Mouse (Mus musculus) erythroblast, embryonic 14.5 days (primary cell): ENCODE measurements around the gene Slc39a5. TPM values are rescaled to one million over a fixed set of nuclear protein-coding genes. Genes with fewer than 3 reads are reported as not detected.
A peak's percentile ranks its signal among the peaks of the same experiment; 100 is the strongest.

Experiments used
- H3K27me3 ChIP-seq: 2 replicates; pipeline ENCODE4 v1.6.1; 2012; ENCODE audit warnings: inconsistent platforms; ENCODE audit not compliant: control insufficient read depth
- H3K36me3 ChIP-seq: 2 replicates; pipeline ENCODE4 v1.6.1; 2012; ENCODE audit warnings: mild to moderate bottlenecking, inconsistent platforms; ENCODE audit not compliant: control insufficient read depth
- H3K4me1 ChIP-seq: 2 replicates; pipeline ENCODE4 v1.6.1; 2012; ENCODE audit warnings: inconsistent platforms; ENCODE audit not compliant: control insufficient read depth
- H3K4me3 ChIP-seq: replicated peaks from 2 replicates; pipeline ENCODE3; 2012; ENCODE audit warnings: moderate library complexity, mild to moderate bottlenecking, inconsistent platforms
- H3K9me3 ChIP-seq: 2 replicates; pipeline ENCODE4 v1.6.1; 2012; ENCODE audit warnings: low read length, inconsistent platforms, mixed read lengths; ENCODE audit not compliant: control insufficient read depth
- GATA1 ChIP-seq: IDR thresholded peaks from 2 replicates; pipeline ENCODE4 v1.6.1; 2012; ENCODE audit warnings: low read length, inconsistent platforms, mixed read lengths
- TAL1 ChIP-seq: IDR thresholded peaks from 3 replicates; pipeline ENCODE4 v1.6.1; 2012; ENCODE audit warnings: low read length, inconsistent platforms, mixed read lengths
- polyA plus RNA-seq: library from polyadenylated mRNA; stranded (reverse); fragments of >175 nt; gene quantifications from 2 replicates; pipeline ENCODE4 v1.2.3, GENCODE M21; 2012

Gene Slc39a5
- polyA plus RNA-seq, 1 experiment, result 0.15 TPM

DNA sequence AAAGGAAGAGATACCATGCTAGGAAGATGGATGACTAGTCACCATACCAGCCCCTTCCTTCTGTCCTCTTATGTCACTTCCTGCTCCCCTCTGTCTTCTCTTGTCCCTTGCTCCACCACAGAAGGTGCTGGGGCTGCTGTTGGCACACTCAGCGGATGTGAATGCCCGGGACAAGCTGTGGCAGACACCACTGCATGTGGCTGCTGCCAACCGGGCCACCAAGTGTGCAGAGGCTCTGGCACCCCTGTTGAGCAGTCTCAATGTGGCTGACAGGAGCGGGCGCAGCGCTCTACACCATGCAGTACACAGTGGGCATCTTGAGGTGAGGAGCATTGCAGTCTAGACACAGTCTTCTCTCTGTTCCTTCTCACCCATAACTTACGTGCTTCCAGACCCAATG is 21.8 kb downstream of the Slc39a5 start:
- TF ChIP-seq TAL1 (no peak), GATA1 (no peak)
- no peaks in the 10 kb centered on the region for H3K9me3 ChIP-seq
- H3K4me1 ChIP-seq, result peaks cover 34% of the 10 kb centered on the region
- no peaks in the 10 kb centered on the region for H3K27me3 ChIP-seq
- H3K36me3 ChIP-seq, result peaks cover 60% of the 10 kb centered on the region
- H3K4me3 ChIP-seq, result no peak overlapping the region

- Histone ChIP-seq H3K4me3 (peak overlapping the region; percentile 88), H3K36me3 (peaks cover 52% of the 10 kb centered on the region)
These were observed 22.6 kb downstream of the Slc39a5 start for GRCm38 (mm10) chr10:128378462-128378861.

GRCm38 (mm10) chr10:128377940-128378448 is 23.0 kb downstream of the Slc39a5 start:
- H3K9me3 ChIP-seq, result no peaks in the 10 kb centered on the region
- H3K4me3 ChIP-seq, result peak overlapping the region; percentile 88
- TF ChIP-seq TAL1 (no peak), GATA1 (no peak)
- H3K36me3 ChIP-seq, result peaks cover 47% of the 10 kb centered on the region
- peaks cover 41% of the 10 kb centered on the region for H3K4me1 ChIP-seq
- no peaks in the 10 kb centered on the region for H3K27me3 ChIP-seq

More at GRCm38 (mm10) chr10:128378462-128378861, 22.6 kb downstream of the Slc39a5 start:
- Histone ChIP-seq H3K27me3 (no peaks in the 10 kb centered on the region), H3K9me3 (no peaks in the 10 kb centered on the region), H3K4me1 (peaks cover 37% of the 10 kb centered on the region)
- TF ChIP-seq GATA1, result no peak
- no peak for TF ChIP-seq TAL1

- Histone ChIP-seq H3K27me3 (no peaks in the 10 kb centered on the region), H3K36me3 (peaks cover 41% of the 10 kb centered on the region), H3K9me3 (no peaks in the 10 kb centered on the region), H3K4me1 (peaks cover 44% of the 10 kb centered on the region), H3K4me3 (peak overlapping the region; percentile 88)
- no peak for TF ChIP-seq GATA1
- no peak for TF ChIP-seq TAL1
These were observed 23.6 kb downstream of the Slc39a5 start for GRCm38 (mm10) chr10:128377222-128377939.

- peak within 1 kb of the TSS; percentile 88 for H3K4me3 ChIP-seq
- H3K4me1 ChIP-seq, result peaks cover 44% of the 10 kb centered on the region
- H3K27me3 ChIP-seq, result no peaks in the 10 kb centered on the region
- H3K9me3 ChIP-seq, result no peaks in the 10 kb centered on the region
- TF ChIP-seq GATA1 (no peak), TAL1 (no peak)
- H3K36me3 ChIP-seq, result peaks cover 34% of the 10 kb centered on the region
These were observed 24.4 kb downstream of the Slc39a5 start, which contains the start of gene Ankrd52 for GRCm38 (mm10) chr10:128376455-128377211. Gene Ankrd52 (plus strand): TSS chr10:128377115.

GRCm38 (mm10) chr10:128376099-128376454 is 25.0 kb downstream of the Slc39a5 start:
- Histone ChIP-seq H3K4me3 (peak overlapping the region; percentile 88), H3K36me3 (peaks cover 29% of the 10 kb centered on the region), H3K27me3 (no peaks in the 10 kb centered on the region), H3K9me3 (no peaks in the 10 kb centered on the region), H3K4me1 (peaks cover 44% of the 10 kb centered on the region)
- TF ChIP-seq GATA1 (no peak), TAL1 (no peak)

DNA sequence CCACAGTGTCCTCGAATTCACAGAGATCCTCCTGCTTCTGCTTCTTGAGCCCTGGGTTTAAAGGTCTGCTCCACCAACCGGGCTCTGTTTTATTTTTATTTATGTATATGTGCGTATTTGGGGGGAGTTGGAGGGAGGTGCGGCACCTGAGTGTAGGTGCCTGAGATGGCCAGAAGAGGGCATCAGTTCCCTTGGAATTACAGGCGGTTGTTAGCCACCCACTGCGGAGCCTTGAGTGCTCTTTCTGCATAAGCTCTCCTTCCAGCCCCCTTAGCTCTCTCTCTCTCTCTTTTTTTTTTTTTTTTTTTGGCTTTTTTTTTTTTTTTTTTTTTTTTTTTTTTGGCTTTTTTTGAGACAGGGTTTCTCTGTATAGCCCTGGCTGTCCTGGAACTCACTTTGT is 26.6 kb downstream of the Slc39a5 start:
- peaks cover 52% of the 10 kb centered on the region for H3K4me1 ChIP-seq
- no peaks in the 10 kb centered on the region for H3K27me3 ChIP-seq
- TF ChIP-seq GATA1, result no peak
- TF ChIP-seq TAL1, result no peak
- no peaks in the 10 kb centered on the region for H3K9me3 ChIP-seq
- peaks cover 15% of the 10 kb centered on the region for H3K36me3 ChIP-seq
- no peak overlapping the region for H3K4me3 ChIP-seq

GRCm38 (mm10) chr10:128372989-128373748 is 27.9 kb downstream of the Slc39a5 start:
- TF ChIP-seq GATA1 (no peak), TAL1 (no peak)
- Histone ChIP-seq H3K4me1 (peaks cover 50% of the 10 kb centered on the region), H3K36me3 (peaks cover 3% of the 10 kb centered on the region), H3K27me3 (no peaks in the 10 kb centered on the region), H3K9me3 (no peaks in the 10 kb centered on the region), H3K4me3 (no peak overlapping the region)

- peaks cover 50% of the 10 kb centered on the region for H3K4me1 ChIP-seq
- H3K9me3 ChIP-seq, result no peaks in the 10 kb centered on the region
- no peak overlapping the region for H3K4me3 ChIP-seq
- H3K27me3 ChIP-seq, result no peaks in the 10 kb centered on the region
- H3K36me3 ChIP-seq, result no peaks in the 10 kb centered on the region
- TF ChIP-seq TAL1 (no peak), GATA1 (no peak)
These were observed 28.9 kb downstream of the Slc39a5 start for GRCm38 (mm10) chr10:128372142-128372541.
